In the genomic region with DNA sequence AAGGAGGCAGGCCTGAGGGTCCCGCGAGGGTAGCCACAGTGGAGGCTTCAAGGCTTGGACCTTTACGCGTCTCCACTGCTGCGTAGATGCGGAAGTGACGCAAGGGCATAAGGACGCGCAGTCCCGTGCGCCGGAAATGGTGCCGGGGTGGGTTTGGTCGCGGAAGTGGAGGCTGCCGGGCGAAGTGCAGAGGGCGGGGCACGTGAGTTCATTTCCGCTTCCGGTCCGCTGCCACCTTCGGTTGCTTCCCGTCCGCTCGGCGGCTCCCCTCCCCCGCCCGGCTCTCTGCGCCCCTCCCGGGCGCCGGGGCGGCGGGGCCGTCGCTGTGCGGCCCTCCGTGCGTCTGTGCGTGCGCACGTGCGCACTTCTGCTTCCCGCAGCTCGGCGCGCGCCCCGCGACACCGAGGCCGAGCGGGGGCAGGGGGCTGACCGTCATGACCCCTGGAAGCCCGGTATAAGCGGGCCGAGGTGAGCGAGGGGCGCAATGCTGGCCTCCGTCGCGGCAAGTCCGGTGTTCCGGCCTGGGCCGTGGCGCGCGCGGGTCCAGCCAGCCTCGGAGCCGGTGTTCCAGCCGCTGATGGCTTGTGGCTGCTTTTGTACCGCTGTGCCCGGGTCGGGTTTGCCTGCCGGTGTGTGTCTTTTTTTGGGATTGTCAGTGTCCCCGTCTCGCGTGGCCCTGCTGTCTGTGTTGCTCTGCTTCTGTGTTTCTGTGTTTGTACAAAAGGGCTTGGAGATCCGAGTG, we compare ENCODE assay signal across 8 mouse cellular contexts. TPM values are rescaled to one million over a fixed set of nuclear protein-coding genes. Genes with fewer than 3 reads are reported as not detected.
DNase-seq lines count a peak whose midpoint lies in the region; ATAC-seq and TF ChIP-seq lines count a peak whose summit lies in the region.

A gene (plus strand): TSS at position 226 of the 742 bp plus-strand sequence.

- peak within 1 kb of the TSS; percentile 60 for H3K4me3 ChIP-seq in C2C12 (ENCODE audit: insufficient read depth, poor library complexity, severe bottlenecking)
- H3K4me3 ChIP-seq in erythroblast, embryonic 14.5 days (replicated peaks): peak within 1 kb of the TSS; percentile 100
- peak within 1 kb of the TSS; percentile 98 for H3K4me3 ChIP-seq in heart, embryonic 12.5 days
- peak within 1 kb of the TSS; percentile 99 for H3K4me3 ChIP-seq in kidney, postnatal 0 days (replicated peaks; ENCODE audit: low read depth, low read length)
- H3K4me3 ChIP-seq in liver, embryonic 11.5 days (ENCODE audit: low read depth, low read length): peak within 1 kb of the TSS; percentile 83
- peak within 1 kb of the TSS; percentile 94 for H3K4me3 ChIP-seq in stomach, embryonic 14.5 days (ENCODE audit: low read depth, low read length)

- DNase-seq in brain, embryonic 14.5 days (ENCODE audit: low read depth): peak; percentile 99
- peak; percentile 98 for DNase-seq in kidney, postnatal 0 days (ENCODE audit: low spot score)
- DNase-seq in liver, embryonic 11.5 days (ENCODE audit: low spot score): peak; percentile 95
- DNase-seq in naive thymus-derived CD4-positive, alpha-beta T cell, adult 2 months (ENCODE audit: low read depth): peak; percentile 97

- H3K27ac ChIP-seq in heart, embryonic 12.5 days (ENCODE audit: poor library complexity, severe bottlenecking): peak within 1 kb of the TSS; percentile 96
- H3K27ac ChIP-seq in kidney, postnatal 0 days: peak within 1 kb of the TSS; percentile 96
- peak within 1 kb of the TSS; percentile 89 for H3K27ac ChIP-seq in liver, embryonic 11.5 days (ENCODE audit: low read depth, low read length)
- peak within 1 kb of the TSS; percentile 91 for H3K27ac ChIP-seq in stomach, embryonic 14.5 days (ENCODE audit: low read length)

- no peak for TF ChIP-seq CTCF in C2C12 (IDR thresholded peaks at IDR 0.05; ENCODE audit: control insufficient read depth, insufficient read depth, insufficient read length)
- TF ChIP-seq CTCF in brain, embryonic 14.5 days (IDR thresholded peaks at IDR 0.05; ENCODE audit: borderline replicate concordance, extremely low read depth, insufficient read depth, insufficient read length): peak; percentile 1; the same call in 1 of the 2 replicates
- TF ChIP-seq CTCF in kidney, postnatal 0 days (IDR thresholded peaks at IDR 0.05; ENCODE audit: low read depth): no peak

- peak; percentile 55 for TF ChIP-seq POLR2A in brain, embryonic 14.5 days (IDR thresholded peaks at IDR 0.05; ENCODE audit: borderline replicate concordance, extremely low read depth, insufficient read depth, insufficient read length, poor library complexity, severe bottlenecking)

- H3K27me3 ChIP-seq in C2C12 (ENCODE audit: control insufficient read depth, insufficient read depth, insufficient read length): no peaks in the 10 kb centered on the region
- no peaks in the 10 kb centered on the region for H3K27me3 ChIP-seq in erythroblast, embryonic 14.5 days (ENCODE audit: control insufficient read depth)
- no peaks in the 10 kb centered on the region for H3K27me3 ChIP-seq in heart, embryonic 12.5 days (replicated peaks)
- H3K27me3 ChIP-seq in kidney, postnatal 0 days (ENCODE audit: insufficient read depth, low read length): no peaks in the 10 kb centered on the region
- no peaks in the 10 kb centered on the region for H3K27me3 ChIP-seq in liver, embryonic 11.5 days (replicated peaks; ENCODE audit: control insufficient read depth, insufficient read depth, low read length)
- H3K27me3 ChIP-seq in stomach, embryonic 14.5 days (ENCODE audit: control insufficient read depth, insufficient read depth, low read length): no peaks in the 10 kb centered on the region

- H3K79me2 ChIP-seq in C2C12 (ENCODE audit: control insufficient read depth, insufficient read depth): peaks cover 72% of the 10 kb centered on the region

- peak; percentile 95 for ATAC-seq in heart, embryonic 12.5 days (ENCODE audit: insufficient number of reproducible peaks, low FRiP score)
- peak; percentile 97 for ATAC-seq in kidney, postnatal 0 days (replicated peaks; ENCODE audit: low FRiP score, low read depth)
- ATAC-seq in liver, embryonic 11.5 days (replicated peaks; ENCODE audit: low FRiP score): peak; percentile 91
- ATAC-seq in stomach, embryonic 14.5 days (ENCODE audit: insufficient number of reproducible peaks, insufficient read depth, low FRiP score, low read depth): peak; percentile 97

- H3K4me2 ChIP-seq in heart, embryonic 12.5 days: peak within 1 kb of the TSS; percentile 86
- H3K4me2 ChIP-seq in kidney, postnatal 0 days (ENCODE audit: low read length): peak within 1 kb of the TSS; percentile 61
- peak within 1 kb of the TSS; percentile 75 for H3K4me2 ChIP-seq in liver, embryonic 11.5 days
- peak within 1 kb of the TSS; percentile 70 for H3K4me2 ChIP-seq in stomach, embryonic 14.5 days (replicated peaks; ENCODE audit: low read depth, low read length)

- peak within 1 kb of the TSS; percentile 98 for H3K9ac ChIP-seq in heart, embryonic 12.5 days
- peak within 1 kb of the TSS; percentile 97 for H3K9ac ChIP-seq in kidney, postnatal 0 days (ENCODE audit: low read depth, low read length)
- peak within 1 kb of the TSS; percentile 87 for H3K9ac ChIP-seq in liver, embryonic 11.5 days (ENCODE audit: low read depth, low read length)
- peak within 1 kb of the TSS; percentile 96 for H3K9ac ChIP-seq in stomach, embryonic 14.5 days (replicated peaks; ENCODE audit: low read depth, low read length)

- H3ac ChIP-seq in C2C12 (ENCODE audit: control insufficient read depth, insufficient read length, low read depth): peak within 1 kb of the TSS; percentile 87

- H3K9me3 ChIP-seq in erythroblast, embryonic 14.5 days (ENCODE audit: control insufficient read depth, low read length): no peaks in the 10 kb centered on the region
- no peaks in the 10 kb centered on the region for H3K9me3 ChIP-seq in heart, embryonic 12.5 days (replicated peaks)
- H3K9me3 ChIP-seq in kidney, postnatal 0 days (replicated peaks; ENCODE audit: low read length): no peaks in the 10 kb centered on the region
- no peaks in the 10 kb centered on the region for H3K9me3 ChIP-seq in liver, embryonic 11.5 days (ENCODE audit: control insufficient read depth, low read length)
- no peaks in the 10 kb centered on the region for H3K9me3 ChIP-seq in stomach, embryonic 14.5 days (ENCODE audit: control insufficient read depth, low read depth, low read length)

- H3K79me3 ChIP-seq in C2C12 (ENCODE audit: low read depth): peaks cover 48% of the 10 kb centered on the region

- under 1% methylated on average over 79 of the region's 81 CpGs for WGBS in heart, embryonic 12.5 days
- WGBS in kidney, postnatal 0 days: under 1% methylated on average over 80 of the region's 81 CpGs
- WGBS in liver, embryonic 11.5 days: under 1% methylated on average over 80 of the region's 81 CpGs
- under 1% methylated on average over 59 of the region's 81 CpGs for WGBS in stomach, embryonic 14.5 days

- peaks cover 74% of the 10 kb centered on the region for H3K4me1 ChIP-seq in erythroblast, embryonic 14.5 days (ENCODE audit: control insufficient read depth)
- peaks cover 35% of the 10 kb centered on the region for H3K4me1 ChIP-seq in heart, embryonic 12.5 days (replicated peaks)
- no peaks in the 10 kb centered on the region; the same call in 1 of the 2 replicates for H3K4me1 ChIP-seq in kidney, postnatal 0 days (replicated peaks; ENCODE audit: insufficient read depth, low read length)
- peaks cover 22% of the 10 kb centered on the region for H3K4me1 ChIP-seq in liver, embryonic 11.5 days (replicated peaks; ENCODE audit: control insufficient read depth, insufficient read depth, low read length)
- peaks cover 7% of the 10 kb centered on the region; the same call in 1 of the 2 replicates for H3K4me1 ChIP-seq in stomach, embryonic 14.5 days (ENCODE audit: control insufficient read depth, insufficient read depth, low read length)

- peaks cover 56% of the 10 kb centered on the region for H3K36me3 ChIP-seq in C2C12 (ENCODE audit: control insufficient read depth, insufficient read depth)
- H3K36me3 ChIP-seq in erythroblast, embryonic 14.5 days (ENCODE audit: control insufficient read depth): peaks cover 78% of the 10 kb centered on the region
- H3K36me3 ChIP-seq in heart, embryonic 12.5 days: peaks cover 57% of the 10 kb centered on the region
- H3K36me3 ChIP-seq in kidney, postnatal 0 days (ENCODE audit: insufficient read depth, low read length): peaks cover 41% of the 10 kb centered on the region
- peaks cover 38% of the 10 kb centered on the region for H3K36me3 ChIP-seq in liver, embryonic 11.5 days (ENCODE audit: control insufficient read depth, insufficient read depth, low read length)
- peaks cover 39% of the 10 kb centered on the region for H3K36me3 ChIP-seq in stomach, embryonic 14.5 days (ENCODE audit: control insufficient read depth, insufficient read depth, low read length)

TF ChIP-seq in C2C12, 6 proteins besides CTCF, POLR2A, EP300 and RAD21:
- TF ChIP-seq MAX (IDR thresholded peaks at IDR 0.05) (no peak), CEBPB (IDR thresholded peaks at IDR 0.05; ENCODE audit: low read depth) (peak; percentile 17), MYOG (IDR thresholded peaks at IDR 0.05; ENCODE audit: control insufficient read depth, extremely low read depth, insufficient read length) (no peak), MYOD1 (IDR thresholded peaks at IDR 0.05; ENCODE audit: control insufficient read depth, insufficient read length, low read depth) (no peak), FOSL1 (IDR thresholded peaks at IDR 0.05; ENCODE audit: insufficient read depth, low read length, poor library complexity, severe bottlenecking) (no peak), USF1 (IDR thresholded peaks at IDR 0.05; ENCODE audit: low read depth) (no peak)

RNA-seq across cellular contexts. Expression of the gene that starts here (rescaled TPM):
- polyA plus RNA-seq in C2C12 (2012; fragmentation: generic; extraction: Trizol): 102 TPM
- 176 and 216 TPM in 2 replicates for polyA plus RNA-seq in brain, embryonic 14.5 days (2012; rRNA removed)
- 227 and 231 TPM in 2 replicates for polyA plus RNA-seq in erythroblast, embryonic 14.5 days (2012)
- 52.1 TPM in 2 replicates for polyA plus RNA-seq in heart, embryonic 12.5 days (2016; fragmentation: Nextera tagmentation; extraction: Ambion mirVana)
- 58.4 and 61.7 TPM in 2 replicates for polyA plus RNA-seq in kidney, postnatal 0 days (2015; fragmentation: Nextera tagmentation; extraction: Ambion mirVana)
- polyA plus RNA-seq in liver, embryonic 11.5 days (2014; fragmentation: Nextera tagmentation; extraction: Ambion mirVana): 82.9 and 88.9 TPM in 2 replicates
- polyA plus RNA-seq in stomach, embryonic 14.5 days (2014; fragmentation: Nextera tagmentation; extraction: Ambion mirVana): 63.2 and 63.4 TPM in 2 replicates

Comparison
In these comparisons a context has a peak if more than half of its experiments do, and no peak if none do; other contexts are left out.
1. Peak in every context shown above with its lines: DNase-seq, ATAC-seq, H3K4me3 ChIP-seq and H3K27ac ChIP-seq.